Mouse (Mus musculus) heart, postnatal 0 days (tissue): ENCODE results near the gene Fbxl13. TPM values are rescaled to one million over a fixed set of nuclear protein-coding genes. Genes with fewer than 3 reads are reported as not detected.
"Not testable (repeated sequence)": the region's sequence is repeated elsewhere in the genome, so short reads cannot be mapped to it uniquely, and the experiment has no call there.

Experiments used
- ATAC-seq: fragments of 200-750 bp; cut with Nextera tagmentation; 2 replicates; pipeline ENCODE4 v1.8.0; 2017; ENCODE audit warnings: low read depth, moderate number of reproducible peaks, moderate library complexity; ENCODE audit not compliant: insufficient read depth
- DNase-seq: peaks from one replicate; pipeline ENCODE4 v3.0.0-alpha.2; 2016; ENCODE audit warnings: low spot score
- H3K27ac ChIP-seq: fragments of 300-500 bp; sonication (generic); 2 replicates; pipeline ENCODE4 v1.5.1; 2014; ENCODE audit warnings: low read depth, mild to moderate bottlenecking
- H3K27me3 ChIP-seq: fragments of 300-500 bp; sonication (generic); 2 replicates; pipeline ENCODE4 v1.6.1; 2014; ENCODE audit warnings: low read length, mixed read lengths; ENCODE audit not compliant: control insufficient read depth, insufficient read depth
- H3K36me3 ChIP-seq: fragments of 300-500 bp; sonication (generic); replicated peaks from 2 replicates; pipeline ENCODE4 v1.6.1; 2014; ENCODE audit warnings: low read length, mixed read lengths; ENCODE audit not compliant: control insufficient read depth, insufficient read depth
- H3K4me1 ChIP-seq: fragments of 300-500 bp; sonication (generic); 2 replicates; pipeline ENCODE4 v1.6.1; 2014; ENCODE audit warnings: antibody characterized with exemption; ENCODE audit not compliant: control insufficient read depth, insufficient read depth
- H3K4me2 ChIP-seq: fragments of 300-500 bp; sonication (generic); 2 replicates; pipeline ENCODE4 v1.6.1; 2014; ENCODE audit warnings: low read depth, mild to moderate bottlenecking, low read length, moderate library complexity
- H3K4me3 ChIP-seq: fragments of 300-500 bp; sonication (generic); 2 replicates; pipeline ENCODE4 v1.5.1; 2014; ENCODE audit warnings: low read depth, low read length
- H3K9ac ChIP-seq: fragments of 300-500 bp; sonication (generic); replicated peaks from 2 replicates; pipeline ENCODE4 v1.6.1; 2014; ENCODE audit warnings: low read depth, low read length, mixed read lengths
- H3K9me3 ChIP-seq: fragments of 300-500 bp; sonication (generic); replicated peaks from 2 replicates; pipeline ENCODE4 v1.6.1; 2016; ENCODE audit warnings: low read length; ENCODE audit not compliant: control insufficient read depth
- CTCF ChIP-seq: IDR thresholded peaks from 2 replicates; pipeline ENCODE4 v1.5.1; 2016; ENCODE audit warnings: antibody characterized with exemption, control low read depth, low read depth
- EP300 ChIP-seq: IDR thresholded peaks from 2 replicates; pipeline ENCODE4 v1.6.1; 2016; ENCODE audit warnings: antibody characterized with exemption, low read depth
- WGBS: fragments of 180-500 bp; shearing (Covaris S2); extraction: QIAGEN DNeasy Blood & Tissue Kit; methylation state at CpG from one replicate; pipeline ENCODE4 v1.1.7; 2014; 5-methylcytosine and 5-hydroxymethylcytosine counted together
- polyA plus RNA-seq: library from polyadenylated mRNA; unstranded; fragments of >200 nt; fragmentation: Nextera tagmentation; extraction: Ambion mirVana; gene quantifications from 2 replicates; pipeline ENCODE4 v1.2.1, GENCODE M21; 2015
- total RNA-seq: library from RNA; depleted of rRNA; stranded (reverse); fragments of >200 nt; gene quantifications from 2 replicates; pipeline ENCODE4 v1.2.3, GENCODE M21; 2014; ENCODE audit warnings: low replicate concordance

The Fbxl13 gene
- total and polyA plus RNA-seq, 2 experiments from 2014 or later: 0.15 TPM; not detected in 1

DNA sequence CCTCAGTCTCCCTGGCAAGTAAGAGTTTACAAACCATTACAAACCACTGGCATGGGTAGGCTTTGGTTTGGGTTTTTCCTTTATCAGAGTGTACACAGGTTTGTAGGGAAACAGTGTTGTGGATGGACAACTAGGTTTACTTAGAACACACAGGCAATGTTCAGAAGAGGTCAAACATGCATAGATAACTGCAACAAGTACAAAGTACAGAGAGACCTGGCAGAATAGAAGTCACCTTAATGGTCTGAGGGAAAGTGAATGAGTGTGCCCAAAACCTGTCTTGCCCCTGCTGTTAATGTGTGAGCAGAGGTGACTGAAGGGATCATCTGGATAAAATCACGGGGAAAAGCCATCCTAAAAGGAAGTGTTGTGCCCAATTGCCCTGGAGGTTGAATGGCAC is 1.8 kb downstream of the Fbxl13 start:
- TF ChIP-seq CTCF: no peak
- no peak for TF ChIP-seq EP300
- no peak overlapping the region for H3K4me2 ChIP-seq
- no peak overlapping the region for H3K9ac ChIP-seq
- ATAC-seq (no peak), DNase-seq (no peak)
- peaks cover 13% of the 10 kb centered on the region for H3K4me1 ChIP-seq
- no peak overlapping the region for H3K4me3 ChIP-seq
- no peaks in the 10 kb centered on the region for H3K9me3 ChIP-seq
- peaks cover 6% of the 10 kb centered on the region; the same call in 1 of the 2 replicates for H3K36me3 ChIP-seq
- no peaks in the 10 kb centered on the region for H3K27me3 ChIP-seq
- WGBS: 21% methylated on average over 1 of the region's 1 CpGs
- H3K27ac ChIP-seq: no peak overlapping the region

DNA sequence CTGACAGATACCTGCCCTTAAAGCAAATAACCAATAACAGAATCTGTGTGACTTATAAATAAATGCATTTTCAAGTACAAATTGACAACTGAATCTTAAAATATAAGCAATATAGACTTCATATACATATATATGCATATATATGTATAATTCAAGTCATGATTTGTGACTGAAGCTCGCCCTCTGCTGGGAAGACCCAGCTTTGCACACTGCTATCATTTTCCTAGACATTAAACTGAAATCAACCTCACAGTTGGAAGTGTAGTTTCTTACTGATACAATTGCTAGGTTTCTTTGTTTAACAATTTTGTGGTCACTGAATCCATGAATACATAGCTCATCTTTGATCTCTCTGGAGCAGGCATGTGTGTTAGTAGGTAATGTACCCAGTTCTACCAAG is 4.5 kb downstream of the Fbxl13 start:
- DNase-seq (no peak), ATAC-seq (no peak)
- Histone ChIP-seq H3K9ac (no peak overlapping the region), H3K36me3 (no peaks in the 10 kb centered on the region), H3K4me2 (no peak overlapping the region), H3K27me3 (no peaks in the 10 kb centered on the region), H3K27ac (no peak overlapping the region), H3K9me3 (no peaks in the 10 kb centered on the region), H3K4me3 (no peak overlapping the region), H3K4me1 (0 out of 2 replicates have a peak, but pooled peaks cover 5% of the 10 kb centered on the region)
- no peak for TF ChIP-seq EP300
- peak; percentile 73 for TF ChIP-seq CTCF
- WGBS: 5% methylated on average over 1 of the region's 1 CpGs

DNA sequence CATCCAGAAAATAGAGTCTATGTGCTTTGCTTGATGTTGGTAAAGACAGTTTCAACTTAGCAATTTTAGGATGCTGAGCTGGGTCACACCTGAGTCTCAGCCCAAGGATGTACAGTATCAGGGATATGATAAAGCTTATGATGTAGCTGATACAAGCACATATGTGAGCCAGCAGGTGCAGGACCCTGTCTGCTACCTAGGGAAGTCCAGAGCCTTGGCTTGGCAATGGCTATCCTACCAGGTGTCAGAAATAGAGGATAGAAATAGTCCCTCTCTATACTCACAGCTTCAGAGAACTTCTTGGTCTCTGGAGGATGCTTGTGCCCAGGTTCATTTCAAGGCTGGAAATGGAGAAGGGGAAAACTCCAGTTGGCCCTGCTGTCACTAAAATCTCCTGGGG is 19.5 kb downstream of the Fbxl13 start:
- Histone ChIP-seq H3K9ac (no peak overlapping the region), H3K27me3 (no peaks in the 10 kb centered on the region), H3K27ac (no peak overlapping the region), H3K36me3 (no peaks in the 10 kb centered on the region), H3K4me3 (no peak overlapping the region), H3K4me2 (no peak overlapping the region), H3K9me3 (no peaks in the 10 kb centered on the region), H3K4me1 (no peaks in the 10 kb centered on the region)
- no peak for TF ChIP-seq EP300
- no peak for TF ChIP-seq CTCF
- DNase-seq (no peak), ATAC-seq (no peak)

DNA sequence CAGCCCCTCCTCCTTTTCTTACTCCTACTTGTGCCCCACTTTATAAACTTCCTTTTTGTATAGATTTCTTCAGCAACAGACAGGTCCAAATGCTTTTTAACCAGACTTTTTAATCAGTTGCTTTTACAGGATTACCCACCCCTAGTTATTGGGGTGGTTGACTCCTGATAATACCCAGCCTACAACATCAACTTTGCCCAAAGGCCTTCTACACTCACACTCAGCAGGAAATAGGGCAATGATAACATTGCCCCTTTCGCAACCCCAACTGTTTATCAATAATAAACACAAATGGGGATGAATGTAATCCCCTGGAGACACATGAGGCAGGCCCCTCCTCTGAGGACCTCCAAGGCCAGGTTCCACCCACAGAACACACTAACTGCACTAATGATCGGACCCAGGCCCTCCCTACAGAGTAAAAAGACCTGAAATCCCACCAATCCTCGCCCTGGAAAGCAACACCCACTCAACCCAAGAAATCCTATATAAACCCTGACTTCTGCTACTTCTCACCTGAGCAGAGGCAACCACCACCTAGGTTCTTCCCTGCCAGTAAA is 28.9 kb downstream of the Fbxl13 start:
- ATAC-seq (no peak), DNase-seq (no peak)
- WGBS: 50% methylated on average over 3 of the region's 3 CpGs

DNA sequence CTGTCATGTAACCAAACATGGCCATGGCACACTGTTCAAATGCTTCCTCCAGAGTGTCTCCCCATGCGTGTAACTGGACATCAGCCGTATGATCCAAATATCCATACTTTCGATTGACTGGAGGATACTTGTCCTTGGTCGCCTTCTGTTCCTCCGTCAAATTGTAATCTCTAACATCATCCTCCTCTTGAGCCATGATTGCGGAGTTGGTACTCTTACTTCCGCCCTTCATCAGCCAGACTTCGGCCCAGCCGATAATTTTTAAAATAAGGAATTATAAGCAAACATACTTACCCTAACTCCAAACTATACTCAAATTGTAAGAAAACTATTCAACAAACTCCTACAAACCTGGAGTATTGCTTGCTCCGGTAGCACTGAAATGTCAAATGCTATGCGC is 31.1 kb downstream of the Fbxl13 start:
- WGBS: 93% methylated on average over 11 of the region's 11 CpGs
- not testable (repeated sequence) for ATAC-seq, H3K27ac ChIP-seq, H3K27me3 ChIP-seq, H3K4me2 ChIP-seq, H3K4me1 ChIP-seq, H3K9me3 ChIP-seq, DNase-seq, H3K36me3 ChIP-seq, H3K9ac ChIP-seq, H3K4me3 ChIP-seq

More for the DNA sequence above, 28.9 kb downstream of the Fbxl13 start:
- Histone ChIP-seq H3K4me3 (no peak overlapping the region), H3K9me3 (no peaks in the 10 kb centered on the region), H3K4me1 (no peaks in the 10 kb centered on the region), H3K36me3 (no peaks in the 10 kb centered on the region), H3K27me3 (no peaks in the 10 kb centered on the region), H3K4me2 (no peak overlapping the region), H3K9ac (no peak overlapping the region), H3K27ac (no peak overlapping the region)
- TF ChIP-seq CTCF: no peak
- no peak for TF ChIP-seq EP300

DNA sequence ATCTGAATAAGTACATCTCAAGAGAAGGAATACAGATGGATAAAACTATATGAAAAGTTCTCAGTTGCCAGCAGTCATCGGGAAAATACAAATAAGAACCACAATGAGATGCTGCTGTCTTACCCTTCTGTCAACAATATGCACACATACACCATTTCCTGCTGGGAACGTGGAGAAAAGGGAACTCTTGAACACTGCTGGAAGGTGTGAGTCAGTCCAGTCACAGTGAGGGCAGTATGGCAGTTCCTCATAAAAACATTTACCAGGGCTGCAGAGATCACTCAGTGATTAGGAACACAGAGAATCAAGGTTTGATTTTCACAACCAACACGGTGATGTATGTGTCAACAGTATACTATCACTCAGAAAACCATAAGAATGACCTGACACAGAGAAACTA is 34.4 kb downstream of the Fbxl13 start:
- Histone ChIP-seq H3K27me3 (no peaks in the 10 kb centered on the region), H3K27ac (no peak overlapping the region), H3K9me3 (no peaks in the 10 kb centered on the region), H3K4me3 (no peak overlapping the region), H3K4me1 (no peaks in the 10 kb centered on the region), H3K4me2 (no peak overlapping the region), H3K9ac (no peak overlapping the region), H3K36me3 (no peaks in the 10 kb centered on the region)
- ATAC-seq (no peak), DNase-seq (no peak)
- TF ChIP-seq EP300: no peak
- TF ChIP-seq CTCF: no peak
- 55% methylated on average over 3 of the region's 3 CpGs for WGBS
